Mouse (Mus musculus): ENCODE results near the gene Erc2. TPM values are rescaled to one million over a fixed set of nuclear protein-coding genes. Genes with fewer than 3 reads are reported as not detected.

The Erc2 gene
- total and polyA plus RNA-seq, 2 experiments from 2014 or later: 0.11 to 1.7 TPM

DNA sequence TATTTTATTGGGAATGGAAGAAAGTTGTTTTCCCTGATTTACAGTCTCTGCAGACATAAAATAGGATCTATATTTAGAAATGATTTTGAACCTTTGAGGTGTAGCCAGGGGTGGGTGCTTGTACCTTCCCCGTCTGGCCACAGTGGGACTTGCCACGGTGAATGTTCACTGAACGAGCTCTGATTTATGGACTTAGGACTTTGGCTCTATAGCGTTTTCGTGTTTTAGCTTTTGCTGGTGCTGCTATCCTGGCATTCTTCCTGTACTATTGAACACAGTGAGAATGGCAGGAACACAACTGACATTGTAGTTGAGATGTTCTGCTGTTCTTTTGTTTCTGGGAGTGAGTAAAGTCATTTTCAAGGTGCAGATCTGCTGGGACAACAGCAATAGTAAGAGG, 429.4 kb downstream of the Erc2 start:
- WGBS: 64% methylated on average over 5 of the region's 5 CpGs

DNA sequence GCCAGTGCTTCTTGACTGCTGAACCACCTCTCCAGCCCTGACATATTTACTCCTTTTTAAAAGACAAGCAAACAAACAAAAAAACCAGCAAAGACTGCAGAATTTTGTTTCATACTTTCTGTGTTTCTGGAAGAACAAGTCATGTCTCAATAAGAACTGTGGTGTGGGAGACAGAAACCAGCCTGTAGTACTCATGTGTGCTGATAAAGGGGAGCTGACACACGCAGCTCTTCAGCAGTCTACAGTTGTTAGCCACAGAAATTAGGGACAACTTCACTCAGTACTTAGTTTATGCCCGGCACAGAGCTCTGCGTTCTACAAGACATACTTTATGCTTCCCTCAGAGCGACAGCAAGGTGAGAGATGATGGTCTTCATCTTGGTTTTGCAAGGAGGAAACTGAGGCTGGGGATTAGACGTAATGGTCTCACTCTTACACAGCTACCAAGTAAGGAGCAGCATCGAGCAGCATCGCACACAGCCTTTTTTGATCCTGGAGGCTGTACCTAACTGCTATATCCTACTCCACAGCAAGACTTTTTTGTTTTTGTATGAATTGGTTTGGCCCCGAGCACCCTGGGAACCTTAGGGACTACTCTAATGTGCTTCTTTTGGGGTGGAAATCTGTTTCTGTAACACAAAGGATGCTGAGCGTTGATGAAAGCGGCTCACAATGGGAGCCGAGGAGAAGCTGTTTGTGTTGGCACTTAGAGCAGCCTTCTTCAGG, 435.1 kb downstream of the Erc2 start:
- Histone ChIP-seq H3K9ac (replicated peaks; ENCODE audit: low read depth, low read length) (no peak overlapping the region), H3K4me1 (ENCODE audit: control insufficient read depth, insufficient read depth) (peaks cover 6% of the 10 kb centered on the region; the same call in 1 of the 2 replicates), H3K4me3 (ENCODE audit: low read depth, low read length) (no peak overlapping the region), H3K36me3 (replicated peaks; ENCODE audit: control insufficient read depth, insufficient read depth, low read length) (no peaks in the 10 kb centered on the region), H3K27me3 (ENCODE audit: control insufficient read depth, insufficient read depth, low read length) (no peaks in the 10 kb centered on the region), H3K9me3 (replicated peaks; ENCODE audit: control insufficient read depth, low read length) (no peaks in the 10 kb centered on the region), H3K4me2 (ENCODE audit: low read depth, low read length) (no peak overlapping the region), H3K27ac (ENCODE audit: low read depth) (no peak overlapping the region)
- ATAC-seq (ENCODE audit: insufficient read depth, low read depth) (no peak), DNase-seq (ENCODE audit: low spot score) (no peak)
- 48% methylated on average over 11 of the region's 11 CpGs for WGBS
- TF ChIP-seq EP300 (IDR thresholded peaks at IDR 0.05; ENCODE audit: low read depth): no peak
- TF ChIP-seq CTCF (IDR thresholded peaks at IDR 0.05; ENCODE audit: low read depth): no peak

More for the DNA sequence above, 429.4 kb downstream of the Erc2 start:
- Histone ChIP-seq H3K9ac (replicated peaks; ENCODE audit: low read depth, low read length) (no peak overlapping the region), H3K9me3 (replicated peaks; ENCODE audit: control insufficient read depth, low read length) (no peaks in the 10 kb centered on the region), H3K27ac (ENCODE audit: low read depth) (no peak overlapping the region), H3K4me2 (ENCODE audit: low read depth, low read length) (no peak overlapping the region), H3K27me3 (ENCODE audit: control insufficient read depth, insufficient read depth, low read length) (no peaks in the 10 kb centered on the region), H3K4me3 (ENCODE audit: low read depth, low read length) (no peak overlapping the region), H3K36me3 (replicated peaks; ENCODE audit: control insufficient read depth, insufficient read depth, low read length) (no peaks in the 10 kb centered on the region), H3K4me1 (ENCODE audit: control insufficient read depth, insufficient read depth) (peaks cover 6% of the 10 kb centered on the region; the same call in 1 of the 2 replicates)
- no peak for TF ChIP-seq CTCF (IDR thresholded peaks at IDR 0.05; ENCODE audit: low read depth)
- TF ChIP-seq EP300 (IDR thresholded peaks at IDR 0.05; ENCODE audit: low read depth): no peak
- ATAC-seq (ENCODE audit: insufficient read depth, low read depth) (no peak), DNase-seq (ENCODE audit: low spot score) (no peak)

DNA sequence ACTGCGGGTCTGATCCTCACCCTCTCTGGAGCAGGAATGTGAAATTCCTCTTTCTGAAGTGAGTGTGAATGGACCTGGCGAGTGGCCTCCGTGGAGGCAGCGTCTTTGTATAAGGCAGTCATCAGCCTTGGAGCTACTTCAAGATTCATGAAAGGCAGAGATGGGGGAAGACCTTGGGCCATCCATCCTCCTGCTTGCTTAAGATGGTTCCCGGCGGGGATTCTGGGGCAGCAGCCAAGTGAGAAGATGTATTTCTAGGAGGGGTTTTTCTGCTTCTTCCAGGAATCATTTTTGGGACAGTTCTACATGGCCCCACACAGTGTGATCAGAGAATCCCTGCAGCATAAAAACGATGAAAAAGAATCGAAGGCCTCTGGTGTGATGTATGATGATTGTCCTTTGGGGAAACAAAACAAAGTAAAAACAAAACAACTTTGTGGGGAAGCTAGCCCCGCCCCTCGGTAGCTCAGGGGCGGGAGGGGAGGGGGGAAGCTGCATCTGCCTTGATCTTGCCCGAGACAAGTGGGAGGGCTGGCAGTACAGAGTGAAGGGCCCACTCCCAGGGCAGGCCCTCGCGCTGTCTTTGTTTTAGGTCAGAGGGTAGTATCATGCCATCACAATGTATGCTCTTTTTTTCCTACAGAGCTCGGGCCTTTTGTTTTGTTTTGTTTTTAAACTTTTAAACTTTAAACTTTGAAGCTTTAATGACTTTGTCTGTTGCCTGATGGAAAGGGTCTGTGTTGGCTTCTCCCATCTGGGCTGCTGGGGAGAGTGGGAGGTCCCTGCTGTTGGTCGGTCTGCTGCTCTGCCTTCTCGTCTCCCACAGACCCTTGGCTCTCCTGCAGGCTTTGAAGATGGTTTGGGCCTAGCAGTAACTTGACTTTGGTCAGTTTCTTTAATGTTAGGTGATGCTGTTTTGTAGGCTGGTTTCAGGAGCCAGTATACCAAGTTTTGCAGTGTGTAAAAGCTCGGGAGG, 435.9 kb downstream of the Erc2 start:
- H3K27me3 ChIP-seq (ENCODE audit: control insufficient read depth, insufficient read depth, low read length): no peaks in the 10 kb centered on the region
- peaks cover 6% of the 10 kb centered on the region; the same call in 1 of the 2 replicates for H3K4me1 ChIP-seq (ENCODE audit: control insufficient read depth, insufficient read depth)
- WGBS: 46% methylated on average over 18 of the region's 18 CpGs
- no peak overlapping the region for H3K4me3 ChIP-seq (ENCODE audit: low read depth, low read length)
- H3K36me3 ChIP-seq (replicated peaks; ENCODE audit: control insufficient read depth, insufficient read depth, low read length): no peaks in the 10 kb centered on the region
- no peak for TF ChIP-seq CTCF (IDR thresholded peaks at IDR 0.05; ENCODE audit: low read depth)
- no peak for TF ChIP-seq EP300 (IDR thresholded peaks at IDR 0.05; ENCODE audit: low read depth)
- H3K9me3 ChIP-seq (replicated peaks; ENCODE audit: control insufficient read depth, low read length): no peaks in the 10 kb centered on the region
- H3K4me2 ChIP-seq (ENCODE audit: low read depth, low read length): no peak overlapping the region
- no peak for ATAC-seq (ENCODE audit: insufficient read depth, low read depth)
- no peak overlapping the region for H3K27ac ChIP-seq (ENCODE audit: low read depth)
- H3K9ac ChIP-seq (replicated peaks; ENCODE audit: low read depth, low read length): no peak overlapping the region
- DNase-seq (ENCODE audit: low spot score): no peak

DNA sequence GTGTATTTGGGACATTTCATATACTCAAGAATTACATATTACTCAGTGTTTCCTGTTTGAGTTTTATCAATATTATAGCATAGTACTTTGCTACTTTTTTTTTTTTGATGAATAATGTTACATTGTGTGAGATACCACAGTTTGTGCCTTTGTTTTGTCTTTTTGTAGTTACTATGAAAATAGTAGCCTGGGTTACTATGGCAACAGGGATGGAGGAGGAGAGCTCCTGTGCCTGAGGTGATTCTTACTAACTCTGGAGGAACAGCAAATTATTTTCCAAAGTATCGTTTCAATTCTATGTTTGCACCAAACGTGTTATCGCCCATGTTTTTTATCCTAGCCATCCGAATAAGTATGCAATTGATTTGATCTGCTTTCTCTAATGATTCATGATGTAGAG, 438.7 kb downstream of the Erc2 start:
- no peak overlapping the region for H3K9ac ChIP-seq (replicated peaks; ENCODE audit: low read depth, low read length)
- peaks cover 6% of the 10 kb centered on the region; the same call in 1 of the 2 replicates for H3K4me1 ChIP-seq (ENCODE audit: control insufficient read depth, insufficient read depth)
- H3K36me3 ChIP-seq (replicated peaks; ENCODE audit: control insufficient read depth, insufficient read depth, low read length): no peaks in the 10 kb centered on the region
- WGBS: 77% methylated on average over 4 of the region's 4 CpGs
- DNase-seq (ENCODE audit: low spot score) (no peak), ATAC-seq (ENCODE audit: insufficient read depth, low read depth) (no peak)
- H3K27ac ChIP-seq (ENCODE audit: low read depth): no peak overlapping the region
- H3K9me3 ChIP-seq (replicated peaks; ENCODE audit: control insufficient read depth, low read length): no peaks in the 10 kb centered on the region
- no peak overlapping the region for H3K4me3 ChIP-seq (ENCODE audit: low read depth, low read length)
- no peak overlapping the region for H3K4me2 ChIP-seq (ENCODE audit: low read depth, low read length)
- H3K27me3 ChIP-seq (ENCODE audit: control insufficient read depth, insufficient read depth, low read length): no peaks in the 10 kb centered on the region
- no peak for TF ChIP-seq EP300 (IDR thresholded peaks at IDR 0.05; ENCODE audit: low read depth)
- no peak for TF ChIP-seq CTCF (IDR thresholded peaks at IDR 0.05; ENCODE audit: low read depth)

DNA sequence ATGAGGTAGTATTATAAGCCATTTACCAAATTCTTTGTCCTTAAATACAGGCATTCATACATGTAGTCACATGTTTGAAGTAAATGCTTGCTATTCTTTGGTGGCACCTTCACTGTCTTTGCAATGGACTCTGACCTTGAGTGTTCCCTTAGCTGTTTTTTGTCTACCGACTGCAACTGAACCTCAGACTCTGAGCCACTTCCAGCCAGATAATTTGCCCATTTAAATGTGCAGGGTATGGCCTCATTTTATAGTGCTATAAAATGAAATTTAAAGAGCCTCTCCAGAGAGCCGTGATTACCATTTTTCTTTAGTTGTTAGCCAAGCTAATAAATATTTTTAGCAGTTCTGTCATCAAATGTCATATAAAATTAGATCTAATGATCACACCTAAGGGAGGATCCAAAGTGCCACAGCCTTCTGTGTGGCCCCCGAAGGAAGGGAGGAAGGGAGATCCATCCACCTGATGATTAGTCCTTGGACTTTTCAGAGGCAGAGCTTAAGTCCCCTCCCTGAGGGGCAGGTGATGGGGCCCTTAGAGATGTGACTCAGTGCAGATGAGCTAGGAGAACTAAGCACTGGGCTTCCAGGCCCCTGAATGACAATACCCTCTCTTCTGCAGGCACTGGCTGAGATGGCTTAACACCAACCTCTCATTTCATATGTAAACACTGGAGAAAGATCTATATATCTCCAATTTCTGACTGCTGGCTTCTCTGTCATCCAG, 439.6 kb downstream of the Erc2 start:
- Histone ChIP-seq H3K9me3 (replicated peaks; ENCODE audit: control insufficient read depth, low read length) (no peaks in the 10 kb centered on the region), H3K27ac (ENCODE audit: low read depth) (no peak overlapping the region), H3K9ac (replicated peaks; ENCODE audit: low read depth, low read length) (no peak overlapping the region), H3K27me3 (ENCODE audit: control insufficient read depth, insufficient read depth, low read length) (no peaks in the 10 kb centered on the region), H3K4me1 (ENCODE audit: control insufficient read depth, insufficient read depth) (no peaks in the 10 kb centered on the region), H3K4me2 (ENCODE audit: low read depth, low read length) (no peak overlapping the region), H3K36me3 (replicated peaks; ENCODE audit: control insufficient read depth, insufficient read depth, low read length) (no peaks in the 10 kb centered on the region), H3K4me3 (ENCODE audit: low read depth, low read length) (no peak overlapping the region)
- 73% methylated on average over 3 of the region's 3 CpGs for WGBS
- ATAC-seq (ENCODE audit: insufficient read depth, low read depth): no peak
- TF ChIP-seq CTCF (IDR thresholded peaks at IDR 0.05; ENCODE audit: low read depth) (no peak), EP300 (IDR thresholded peaks at IDR 0.05; ENCODE audit: low read depth) (no peak)
- DNase-seq (ENCODE audit: low spot score): no peak
